Mouse (Mus musculus) hindbrain, embryonic 14.5 days (tissue): ENCODE measurements at regions not wholly inside any gene's neighbourhood (a gene's known extent, or its start where the extent isn't known, plus 50 kb on each side); places are given as distances from the start of the nearest gene placed in this dataset.

Experiments used
- ATAC-seq: fragments of 200-750 bp; cut with Nextera tagmentation; 2 replicates; pipeline ENCODE4 v1.8.0; 2017; ENCODE audit warnings: moderate number of reproducible peaks, mild to moderate bottlenecking, moderate TSS enrichment, moderate library complexity; ENCODE audit not compliant: low FRiP score
- DNase-seq: peaks from one replicate; pipeline ENCODE4 v3.0.0-alpha.2; 2015; ENCODE audit warnings: low spot score
- H3K27ac ChIP-seq: fragments of 300-500 bp; sonication (generic); 2 replicates; pipeline ENCODE4 v1.5.1; 2014; ENCODE audit warnings: mild to moderate bottlenecking, moderate library complexity
- H3K27me3 ChIP-seq: fragments of 300-500 bp; sonication (generic); 2 replicates; pipeline ENCODE4 v1.6.1; 2014; ENCODE audit warnings: mild to moderate bottlenecking, low read length, mixed read lengths; ENCODE audit not compliant: control insufficient read depth, insufficient read depth
- H3K36me3 ChIP-seq: fragments of 300-500 bp; sonication (generic); replicated peaks from 2 replicates; pipeline ENCODE4 v1.6.1; 2014; ENCODE audit not compliant: control insufficient read depth, insufficient read depth
- H3K4me1 ChIP-seq: fragments of 300-500 bp; sonication (generic); replicated peaks from 2 replicates; pipeline ENCODE4 v1.6.1; 2014; ENCODE audit warnings: antibody characterized with exemption, low read length, mixed read lengths; ENCODE audit not compliant: control insufficient read depth, insufficient read depth
- H3K4me2 ChIP-seq: fragments of 300-500 bp; sonication (generic); replicated peaks from 2 replicates; pipeline ENCODE4 v1.6.1; 2014; ENCODE audit warnings: mild to moderate bottlenecking, moderate library complexity
- H3K4me3 ChIP-seq: fragments of 300-500 bp; sonication (generic); replicated peaks from 2 replicates; pipeline ENCODE4 v1.5.1; 2014; ENCODE audit warnings: mild to moderate bottlenecking, low read length
- H3K9ac ChIP-seq: fragments of 300-500 bp; sonication (generic); 2 replicates; pipeline ENCODE4 v1.6.1; 2014
- H3K9me3 ChIP-seq: fragments of 300-500 bp; sonication (generic); 2 replicates; pipeline ENCODE4 v1.6.1; 2016; ENCODE audit warnings: low read length; ENCODE audit not compliant: control insufficient read depth
- WGBS: fragments of 180-500 bp; shearing (Covaris S2); extraction: QIAGEN DNeasy Blood & Tissue Kit; methylation state at CpG from one replicate; pipeline ENCODE4 v1.1.7; 2014; 5-methylcytosine and 5-hydroxymethylcytosine counted together

DNA sequence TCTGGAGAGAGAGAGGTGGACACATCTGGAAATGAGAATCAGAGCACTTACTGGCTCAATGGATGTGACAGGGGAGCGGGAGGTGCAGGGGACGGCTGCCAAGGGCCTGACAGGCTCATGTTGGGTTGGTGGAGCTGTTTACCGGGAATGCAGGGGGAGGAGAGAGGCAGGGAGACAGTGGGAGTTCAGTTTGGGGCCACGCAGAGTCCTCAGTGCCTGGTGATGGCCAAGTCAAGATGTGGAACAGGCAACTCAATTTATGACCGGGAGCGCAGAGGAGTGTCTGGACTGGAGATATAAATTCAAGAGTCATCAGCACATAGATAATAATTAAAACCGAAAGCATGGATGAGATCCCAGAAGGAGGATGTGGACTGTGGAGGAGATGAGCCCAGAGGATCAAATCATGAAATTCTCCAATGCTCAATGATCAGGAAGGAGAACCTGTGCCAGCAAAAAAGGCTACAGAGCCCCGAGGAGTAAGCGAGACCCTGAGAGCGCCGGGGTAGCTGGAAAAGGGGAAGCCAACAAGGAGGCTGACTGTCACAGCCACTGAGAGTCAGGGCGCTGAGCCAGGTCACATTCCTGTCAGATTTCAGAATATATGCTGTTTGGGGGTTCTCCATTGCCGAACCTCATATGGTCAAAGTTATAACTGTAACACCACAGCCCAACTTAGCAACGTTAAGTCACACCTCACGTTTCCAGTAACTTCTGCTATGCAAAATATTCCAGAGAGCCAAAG is 358.0 kb upstream of the Npvf start:
- Histone ChIP-seq H3K4me1 (no peaks in the 10 kb centered on the region), H3K27ac (no peak overlapping the region), H3K36me3 (no peaks in the 10 kb centered on the region), H3K9me3 (no peaks in the 10 kb centered on the region), H3K27me3 (no peaks in the 10 kb centered on the region), H3K9ac (no peak overlapping the region), H3K4me3 (no peak overlapping the region), H3K4me2 (no peak overlapping the region)
- WGBS, result 85% methylated on average over 15 of the region's 15 CpGs
- DNase-seq (no peak), ATAC-seq (no peak)

DNA sequence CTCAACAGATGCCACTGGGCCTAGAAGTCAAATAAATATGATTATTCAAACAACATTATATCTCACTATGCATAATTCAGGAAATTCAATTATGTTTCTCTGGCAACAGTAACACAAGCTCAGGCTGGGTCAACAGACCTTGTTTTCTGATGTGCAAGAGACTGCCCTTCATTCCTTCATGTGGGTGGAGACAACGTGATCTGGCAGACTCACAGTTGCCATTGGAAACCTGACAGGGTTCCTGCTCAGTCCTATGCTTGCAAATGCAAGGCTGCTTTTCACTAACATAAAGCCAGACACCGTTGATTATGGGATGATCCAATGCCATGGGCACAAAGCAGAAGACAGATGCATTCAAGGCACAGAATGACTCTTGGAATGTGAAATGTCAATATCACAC is 361.5 kb upstream of the Npvf start:
- Histone ChIP-seq H3K4me1 (no peaks in the 10 kb centered on the region), H3K4me3 (no peak overlapping the region), H3K36me3 (no peaks in the 10 kb centered on the region), H3K9ac (no peak overlapping the region), H3K27me3 (no peaks in the 10 kb centered on the region), H3K27ac (no peak overlapping the region), H3K4me2 (no peak overlapping the region), H3K9me3 (no peaks in the 10 kb centered on the region)
- DNase-seq (peak; percentile 51), ATAC-seq (peak; percentile 69; the same call in 1 of the 2 replicates)
- WGBS, result 20% methylated on average over 2 of the region's 2 CpGs

DNA sequence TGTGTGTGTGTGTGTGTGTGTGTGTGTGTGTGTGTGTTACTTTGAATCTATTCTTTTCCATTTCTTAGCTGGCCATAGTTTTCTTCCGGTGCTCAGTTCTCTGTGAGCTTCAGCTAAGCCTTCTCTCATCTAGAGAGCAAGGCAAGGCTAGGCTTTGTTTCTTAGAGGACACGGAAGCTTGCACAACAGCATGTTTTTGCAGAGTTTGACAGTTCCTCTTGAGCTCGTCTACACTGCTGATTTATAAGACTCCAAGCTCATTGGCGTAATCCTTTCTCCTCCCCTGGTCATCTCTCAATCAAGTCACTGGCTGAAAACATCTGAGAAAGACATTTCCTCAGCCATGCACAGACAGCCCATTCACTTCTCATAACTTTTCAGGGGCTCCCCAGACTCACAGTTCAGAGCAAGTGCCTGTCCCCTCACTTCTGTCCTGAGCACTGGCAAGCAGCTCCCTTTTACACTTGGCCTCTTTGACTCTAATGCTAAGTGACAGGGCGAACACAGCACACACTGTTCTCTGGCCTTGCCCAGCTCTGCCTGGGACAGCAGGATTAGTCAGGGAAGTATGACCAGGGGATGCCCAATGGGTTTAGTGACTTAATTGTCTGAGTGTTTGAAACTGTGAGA is 362.3 kb upstream of the Npvf start:
- Histone ChIP-seq H3K4me2 (no peak overlapping the region), H3K4me1 (no peaks in the 10 kb centered on the region), H3K36me3 (no peaks in the 10 kb centered on the region), H3K4me3 (no peak overlapping the region), H3K9ac (no peak overlapping the region), H3K9me3 (no peaks in the 10 kb centered on the region), H3K27ac (peak overlapping the region; percentile 10; the same call in 1 of the 2 replicates), H3K27me3 (no peaks in the 10 kb centered on the region)
- 68% methylated on average over 5 of the region's 5 CpGs for WGBS
- no peak for DNase-seq
- ATAC-seq, result peak; percentile 68; the same call in 1 of the 2 replicates

DNA sequence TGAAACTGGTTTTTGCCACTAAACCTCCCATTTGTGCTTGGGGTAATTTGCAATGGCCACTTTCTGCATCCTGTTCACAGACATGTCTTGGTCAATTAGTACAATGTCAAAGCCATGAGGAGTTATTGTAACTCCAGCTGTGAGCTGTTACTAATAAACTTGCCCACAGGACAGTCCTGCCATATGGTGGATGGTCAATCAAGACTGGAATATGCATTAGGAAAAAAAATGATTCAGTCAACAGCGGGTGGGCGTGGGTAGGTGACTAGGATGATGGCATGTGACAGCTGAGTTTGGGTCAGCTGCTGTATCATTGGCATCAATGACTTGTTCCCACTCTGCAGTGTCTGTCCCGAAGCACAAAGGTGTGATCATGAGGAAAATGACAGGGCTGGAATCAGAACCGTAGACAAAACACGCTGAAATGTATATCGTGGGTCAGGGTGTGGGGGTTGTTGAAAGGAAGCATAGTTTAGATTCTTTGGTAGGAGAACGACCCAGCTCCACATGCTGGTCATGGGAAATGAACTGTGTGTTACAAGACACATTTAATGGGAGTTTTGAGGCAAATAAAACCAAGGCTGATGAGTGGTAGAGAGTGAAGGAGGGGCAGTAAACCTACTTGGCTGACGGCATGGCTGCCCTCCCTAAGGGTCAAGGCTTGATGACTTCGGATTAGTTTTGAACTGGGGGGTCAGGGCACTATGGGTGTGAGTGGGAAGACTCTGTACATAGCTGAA is 363.2 kb upstream of the Npvf start:
- no peak overlapping the region for H3K4me2 ChIP-seq
- no peaks in the 10 kb centered on the region for H3K27me3 ChIP-seq
- no peak overlapping the region for H3K9ac ChIP-seq
- H3K9me3 ChIP-seq, result no peaks in the 10 kb centered on the region
- no peak overlapping the region for H3K4me3 ChIP-seq
- no peak for ATAC-seq
- no peak for DNase-seq
- no peaks in the 10 kb centered on the region for H3K36me3 ChIP-seq
- 0 out of 2 replicates have a peak overlapping the region, but pooled peaks have one; percentile 10 for H3K27ac ChIP-seq
- H3K4me1 ChIP-seq, result no peaks in the 10 kb centered on the region
- whole genome bisulfite sequencing, result 79% methylated on average over 9 of the region's 9 CpGs

DNA sequence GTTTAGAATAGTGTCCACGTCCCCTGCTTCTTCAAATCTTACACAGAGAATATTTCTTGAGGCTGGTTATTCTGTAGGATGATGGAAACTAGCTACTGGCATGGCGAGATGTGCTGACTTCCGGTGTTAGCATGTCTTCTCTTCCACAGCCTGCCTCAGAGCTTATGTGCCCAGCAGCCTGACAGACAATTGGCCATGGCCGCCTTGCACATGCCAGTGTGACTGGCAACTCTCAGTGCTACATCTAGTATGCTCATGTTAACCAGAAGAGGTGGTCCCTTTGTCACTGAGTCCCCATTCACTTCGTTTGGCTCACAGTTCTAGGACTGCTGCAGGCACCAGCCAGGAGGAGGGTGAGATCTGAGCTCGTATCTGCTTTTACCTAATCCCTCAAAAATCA is 367.0 kb upstream of the Npvf start:
- Histone ChIP-seq H3K4me2 (no peak overlapping the region), H3K4me3 (no peak overlapping the region), H3K27me3 (no peaks in the 10 kb centered on the region), H3K27ac (no peak overlapping the region), H3K4me1 (no peaks in the 10 kb centered on the region), H3K9me3 (no peaks in the 10 kb centered on the region), H3K9ac (no peak overlapping the region), H3K36me3 (no peaks in the 10 kb centered on the region)
- WGBS, result 84% methylated on average over 6 of the region's 6 CpGs
- DNase-seq (no peak), ATAC-seq (no peak)

DNA sequence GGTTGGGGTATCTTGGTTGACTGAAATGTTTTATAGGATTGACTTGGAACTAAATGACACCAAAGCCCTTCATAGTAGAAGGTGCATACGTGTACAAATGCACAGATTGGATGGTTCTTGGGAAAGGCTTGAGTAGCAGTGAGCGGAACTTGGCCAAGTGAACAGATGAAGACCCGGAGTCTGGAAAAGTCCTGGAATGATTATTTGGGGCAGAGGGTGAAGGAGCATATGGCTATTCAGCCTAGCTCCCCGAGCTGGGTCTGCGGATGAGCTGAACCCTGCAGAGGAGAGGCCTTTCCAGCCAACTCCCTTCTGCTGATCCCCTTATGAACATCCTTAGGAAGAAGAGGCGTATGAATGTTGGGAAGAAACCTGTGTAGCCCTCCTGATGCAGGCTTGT is 369.1 kb upstream of the Npvf start:
- DNase-seq, result no peak
- H3K9ac ChIP-seq, result no peak overlapping the region
- H3K4me3 ChIP-seq, result no peak overlapping the region
- H3K9me3 ChIP-seq, result no peaks in the 10 kb centered on the region
- H3K27ac ChIP-seq, result no peak overlapping the region
- no peaks in the 10 kb centered on the region for H3K4me1 ChIP-seq
- 89% methylated on average over 6 of the region's 6 CpGs for WGBS
- no peak overlapping the region for H3K4me2 ChIP-seq
- no peaks in the 10 kb centered on the region for H3K36me3 ChIP-seq
- no peaks in the 10 kb centered on the region for H3K27me3 ChIP-seq
- ATAC-seq, result no peak

DNA sequence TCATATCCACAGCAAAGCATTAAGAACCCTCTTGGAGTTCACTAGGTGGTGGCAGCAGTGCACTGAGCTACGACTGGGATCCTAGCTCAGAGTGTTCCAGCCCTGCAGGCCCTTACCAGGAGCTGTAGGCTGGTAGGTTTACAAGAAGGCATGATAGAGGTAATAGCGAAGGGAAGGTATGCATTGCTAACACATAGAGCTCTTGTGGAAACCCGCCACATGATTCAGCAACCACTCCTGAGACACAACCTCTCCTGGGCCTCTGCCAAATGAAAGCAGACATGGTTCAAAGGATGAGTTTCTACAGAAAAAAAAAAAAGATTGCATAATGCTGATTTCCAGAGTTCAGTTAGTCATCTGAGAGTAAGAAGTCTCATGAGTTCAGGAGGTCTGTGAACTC is 370.5 kb upstream of the Npvf start:
- WGBS, result 90% methylated on average over 3 of the region's 3 CpGs
- DNase-seq, result no peak
- no peak overlapping the region for H3K9ac ChIP-seq
- no peak overlapping the region for H3K4me3 ChIP-seq
- H3K27ac ChIP-seq, result no peak overlapping the region
- no peaks in the 10 kb centered on the region for H3K36me3 ChIP-seq
- H3K4me1 ChIP-seq, result no peaks in the 10 kb centered on the region
- ATAC-seq, result no peak
- no peaks in the 10 kb centered on the region for H3K9me3 ChIP-seq
- no peaks in the 10 kb centered on the region for H3K27me3 ChIP-seq
- no peak overlapping the region for H3K4me2 ChIP-seq

DNA sequence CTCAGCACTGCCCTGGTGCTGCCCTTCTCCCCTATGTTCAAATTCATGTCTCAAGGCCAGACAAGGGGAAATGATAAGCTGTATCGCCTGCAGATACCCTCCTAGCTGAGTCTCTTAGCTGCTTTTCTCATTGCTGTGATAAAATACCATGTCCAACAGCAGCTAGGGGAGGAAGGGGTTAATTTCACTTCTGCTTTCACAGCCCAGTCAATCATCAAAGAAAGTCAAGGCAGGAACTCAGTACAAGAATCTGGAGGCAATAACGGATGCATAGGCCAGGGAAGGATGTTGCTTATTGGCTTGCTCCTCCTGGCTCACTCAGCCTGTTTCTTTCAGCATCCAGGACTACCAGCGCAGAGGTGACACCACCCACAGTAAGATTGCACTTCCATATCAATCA is 371.2 kb upstream of the Npvf start:
- H3K27ac ChIP-seq, result no peak overlapping the region
- H3K36me3 ChIP-seq, result no peaks in the 10 kb centered on the region
- H3K27me3 ChIP-seq, result no peaks in the 10 kb centered on the region
- H3K9ac ChIP-seq, result no peak overlapping the region
- H3K9me3 ChIP-seq, result no peaks in the 10 kb centered on the region
- no peaks in the 10 kb centered on the region for H3K4me1 ChIP-seq
- no peak overlapping the region for H3K4me2 ChIP-seq
- H3K4me3 ChIP-seq, result no peak overlapping the region
- WGBS, result 71% methylated on average over 3 of the region's 3 CpGs
- ATAC-seq (no peak), DNase-seq (no peak)

DNA sequence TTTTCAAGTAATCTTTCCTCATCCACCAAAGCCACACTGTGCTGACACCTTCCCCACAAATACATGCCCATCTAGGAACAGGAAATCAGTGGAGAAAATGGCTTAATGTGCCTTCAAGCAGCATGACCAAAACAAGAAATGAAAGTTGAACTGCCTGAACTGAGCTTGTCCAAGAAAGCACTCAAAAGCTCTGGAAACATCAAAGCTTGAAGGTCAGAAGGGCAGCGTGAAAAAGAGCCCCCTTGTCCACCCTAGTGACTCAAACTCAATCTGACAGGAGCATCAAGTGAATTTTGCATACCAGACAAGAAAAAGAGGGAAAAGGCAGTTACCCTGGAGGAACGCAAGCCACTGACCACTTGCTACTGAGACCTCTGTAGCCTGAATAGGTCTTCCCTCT is 373.1 kb upstream of the Npvf start:
- Histone ChIP-seq H3K27ac (no peak overlapping the region), H3K4me1 (no peaks in the 10 kb centered on the region), H3K36me3 (no peaks in the 10 kb centered on the region), H3K9me3 (no peaks in the 10 kb centered on the region), H3K4me2 (no peak overlapping the region), H3K9ac (no peak overlapping the region), H3K4me3 (no peak overlapping the region), H3K27me3 (no peaks in the 10 kb centered on the region)
- DNase-seq (no peak), ATAC-seq (no peak)
- WGBS, result 59% methylated on average over 2 of the region's 2 CpGs
